Mouse (Mus musculus): ENCODE measurements around the gene Efnb3.

Efnb3 gene

GRCm38 (mm10) chr11:69582230-69582805 lies 22.3 kb upstream of the Efnb3 start:
- no peak for DNase-seq (ENCODE audit: low spot score in 2 of 2)

- no peak for DNase-seq (ENCODE audit: low spot score in 2 of 2)
Observed at GRCm38 (mm10) chr11:69581814-69582213, 21.8 kb upstream of the Efnb3 start.

GRCm38 (mm10) chr11:69581147-69581688 lies 21.2 kb upstream of the Efnb3 start:
- DNase-seq (ENCODE audit: low spot score in 2 of 2): peak; percentile 90 to 94

DNA sequence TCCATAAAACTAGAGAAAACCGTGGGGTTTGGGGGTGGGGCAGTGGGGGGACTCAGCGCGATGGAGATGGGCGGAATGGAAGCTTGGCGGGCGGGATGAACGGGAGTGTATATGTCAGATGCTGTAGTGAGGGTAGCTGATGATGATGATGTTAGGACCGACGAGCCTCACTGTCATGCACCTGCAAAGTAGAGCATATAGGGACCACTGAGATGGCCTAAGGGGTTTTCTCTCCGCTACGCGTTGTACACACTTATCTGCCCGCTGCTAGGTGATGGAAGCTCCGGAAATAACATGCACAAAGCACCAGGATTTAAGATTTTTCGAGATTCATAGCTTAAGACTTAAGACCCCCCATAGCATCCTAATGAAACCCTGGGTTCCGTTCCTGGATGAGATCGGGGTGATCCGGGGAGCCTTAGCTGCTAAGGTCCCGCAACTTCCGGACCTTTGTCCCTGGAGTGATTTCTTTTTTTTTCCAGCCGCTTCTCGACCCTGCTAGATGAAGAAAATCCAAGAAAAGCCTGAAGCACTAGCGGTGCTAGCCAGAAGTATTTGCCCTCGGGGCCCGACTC lies 20.7 kb upstream of the Efnb3 start:
- DNase-seq (ENCODE audit: low spot score in 2 of 2): no peak

DNA sequence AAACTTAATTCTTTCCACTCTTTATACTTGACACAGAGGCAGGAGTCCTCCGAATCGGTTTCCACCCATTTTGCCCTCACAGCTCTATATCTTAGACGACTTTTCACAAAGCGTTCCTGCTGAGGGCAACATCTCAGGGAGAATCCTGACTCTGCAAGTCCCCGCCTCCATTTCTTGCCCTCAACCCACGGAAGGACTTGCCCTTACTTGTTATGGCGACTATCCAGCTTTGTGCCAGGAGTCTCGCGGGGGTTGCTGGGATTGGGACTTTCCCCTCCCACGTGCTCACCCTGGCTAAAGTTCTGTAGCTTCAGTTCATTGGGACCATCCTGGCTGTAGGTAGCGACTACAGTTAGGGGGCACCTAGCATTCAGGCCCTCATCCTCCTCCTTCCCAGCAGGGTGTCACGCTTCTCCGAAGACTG lies 20.1 kb upstream of the Efnb3 start, which contains the start of the genes Wrap53 and Trp53:
Gene Wrap53 (minus strand): TSS at position 165 of the 424 bp plus-strand sequence.
Gene Trp53 (plus strand): TSS at position 269 of the 424 bp plus-strand sequence.
- peak; percentile 95 to 96 for DNase-seq (ENCODE audit: low spot score in 2 of 2)

GRCm38 (mm10) chr11:69579128-69580017 lies 19.4 kb upstream of the Efnb3 start:
- DNase-seq (ENCODE audit: low spot score in 2 of 2): peak; percentile 96 to 98

GRCm38 (mm10) chr11:69578301-69578700 lies 18.3 kb upstream of the Efnb3 start:
- DNase-seq (ENCODE audit: low spot score in 2 of 2): no peak

- DNase-seq (ENCODE audit: low spot score in 2 of 2): no peak
Observed at GRCm38 (mm10) chr11:69576307-69576706, 16.3 kb upstream of the Efnb3 start.

DNA sequence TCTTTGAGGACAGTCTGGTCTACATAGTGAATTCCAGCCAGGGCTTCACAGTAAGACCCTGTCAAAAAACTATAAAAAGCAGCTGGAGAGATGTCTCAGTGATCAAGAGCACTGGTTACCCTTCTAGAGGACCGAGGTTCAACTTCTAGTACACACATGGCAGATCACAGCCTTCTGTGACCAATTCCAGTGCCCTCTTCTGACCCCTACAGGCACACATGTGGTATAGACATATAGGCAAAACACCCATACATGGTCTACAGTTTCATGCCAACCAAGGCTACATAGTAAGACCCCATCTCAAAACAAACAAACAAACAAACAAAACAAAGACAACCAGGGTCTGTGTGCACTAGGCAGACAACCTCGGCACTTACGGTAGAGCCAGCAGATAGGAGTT lies 15.2 kb upstream of the Efnb3 start:
- DNase-seq (ENCODE audit: low spot score in 2 of 2): no peak

DNA sequence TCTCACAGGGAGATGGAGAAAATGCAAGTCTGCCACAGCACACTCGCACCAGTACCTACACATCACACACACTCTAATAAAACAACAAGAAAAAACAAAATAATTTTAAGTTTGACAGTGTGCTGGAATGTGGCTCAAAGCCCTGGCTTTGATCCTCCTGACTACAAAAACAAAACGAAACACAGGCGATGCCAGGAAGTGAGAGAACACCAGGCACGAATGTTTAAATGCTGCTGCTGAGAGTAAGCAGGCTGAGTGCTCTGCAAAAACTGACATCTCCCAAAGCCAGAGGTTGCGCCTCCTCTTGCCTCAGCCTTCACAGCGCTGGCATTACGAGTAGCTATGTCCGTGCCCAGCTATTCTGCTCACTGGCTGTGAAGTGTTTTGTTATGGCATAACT lies 5.1 kb upstream of the Efnb3 start:
- no peak for DNase-seq (ENCODE audit: low spot score in 2 of 2)

DNA sequence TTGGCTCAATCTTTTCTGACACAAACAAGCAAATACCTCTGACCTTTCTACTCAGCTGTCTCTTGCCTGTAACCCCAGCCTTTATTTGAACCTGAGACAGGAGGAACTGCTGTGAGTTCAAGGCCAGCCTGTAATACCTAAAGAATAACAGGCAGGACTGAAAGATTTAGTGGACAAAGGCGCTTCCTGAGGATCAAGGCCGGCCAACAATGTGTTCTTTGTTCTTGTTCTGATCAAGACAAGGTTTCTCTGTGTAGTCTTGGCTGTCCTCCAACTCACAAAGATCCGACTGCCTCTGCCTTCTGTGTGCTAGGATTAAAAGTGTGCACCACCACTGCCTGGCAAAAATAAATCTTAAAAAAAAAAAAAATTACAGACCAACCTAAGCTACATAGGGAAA lies 4.4 kb upstream of the Efnb3 start:
- no peak for DNase-seq (ENCODE audit: low spot score in 2 of 2)

- no peak for DNase-seq (ENCODE audit: low spot score in 2 of 2)
Observed at GRCm38 (mm10) chr11:69563373-69563772, 3.4 kb upstream of the Efnb3 start.

DNA sequence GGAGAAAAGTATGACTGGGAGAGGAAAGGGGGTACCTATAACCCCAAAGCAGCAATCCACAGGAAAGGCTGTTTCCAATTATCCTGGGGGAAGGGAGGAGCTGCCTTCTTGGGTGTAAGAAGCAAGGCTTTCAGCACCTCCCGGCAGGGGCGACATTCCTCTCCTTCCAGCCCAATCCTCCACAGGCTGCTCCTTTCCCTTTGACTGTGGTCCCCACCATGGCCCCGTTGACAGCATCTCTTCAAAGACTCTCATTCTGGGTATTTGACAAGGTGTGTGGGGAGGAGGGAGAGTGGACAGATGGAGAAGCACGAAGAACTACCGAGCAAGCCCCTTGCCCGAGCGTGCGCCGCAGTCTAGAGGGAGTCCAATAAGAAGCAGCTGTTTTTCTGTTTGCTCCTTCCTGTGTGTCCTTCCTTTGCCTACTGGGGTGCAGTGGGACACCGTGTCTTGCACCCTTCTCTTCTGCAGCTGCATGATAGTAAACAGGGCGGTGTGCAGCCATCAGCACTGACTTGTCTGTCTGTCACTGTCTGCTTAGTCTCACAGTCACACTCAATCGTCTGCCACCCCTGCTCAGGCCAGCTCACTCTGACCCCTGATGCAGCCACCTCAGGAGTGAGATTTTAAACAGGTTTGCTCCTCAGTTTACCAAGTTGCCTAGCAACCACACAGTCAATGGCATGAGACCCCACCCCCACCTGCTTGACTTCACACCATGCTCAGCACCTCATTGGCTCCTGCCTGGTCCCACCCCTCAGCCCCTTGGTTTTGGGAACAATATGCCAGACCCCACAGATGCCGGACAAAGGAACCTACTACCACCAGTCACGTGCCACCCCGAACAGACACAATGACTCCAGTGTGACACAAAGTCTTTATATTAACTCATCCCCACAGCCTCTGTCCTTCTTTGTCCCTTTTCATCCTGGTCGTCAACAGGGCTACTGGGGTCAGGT lies 1.2 kb upstream of the Efnb3 start:
- no peak for DNase-seq (ENCODE audit: low spot score in 2 of 2)

- DNase-seq (ENCODE audit: low spot score in 2 of 2): peak; percentile 62 to 72
Observed at GRCm38 (mm10) chr11:69559183-69559582, 822 bp downstream of the Efnb3 start.

GRCm38 (mm10) chr11:69558756-69559155 lies 1.2 kb downstream of the Efnb3 start:
- DNase-seq (ENCODE audit: low spot score in 2 of 2): no peak

- no peak for DNase-seq (ENCODE audit: low spot score in 2 of 2)
Observed at GRCm38 (mm10) chr11:69557381-69557958, 2.5 kb downstream of the Efnb3 start.

DNA sequence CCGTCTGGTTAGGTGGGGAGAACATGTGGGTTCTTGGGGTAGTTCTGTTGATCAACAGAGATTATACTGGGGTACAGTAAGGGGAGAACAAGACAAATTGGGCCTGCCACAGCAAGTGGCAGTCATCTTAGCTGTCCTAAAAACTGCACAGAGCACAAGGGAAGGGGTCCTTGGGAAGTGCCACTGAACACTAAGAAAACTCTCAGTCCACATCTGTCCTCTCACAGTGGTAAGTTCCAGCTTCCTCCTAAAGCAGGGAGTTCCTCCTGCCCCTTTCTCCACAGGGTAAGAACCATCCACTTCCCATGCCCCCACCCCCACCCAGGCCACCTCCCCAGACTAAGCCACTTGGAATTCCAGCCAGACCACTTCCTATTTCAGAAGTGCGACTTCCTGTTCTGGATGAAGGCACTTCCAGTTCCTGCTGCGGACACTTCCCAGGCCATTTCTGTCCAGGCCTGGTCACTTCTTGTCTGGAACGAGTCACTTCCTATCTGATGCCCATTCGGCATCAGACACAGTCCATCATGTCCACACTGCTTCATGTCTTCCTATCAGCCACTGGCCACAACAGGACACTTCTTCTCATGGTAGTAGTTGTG lies 5.4 kb downstream of the Efnb3 start:
- DNase-seq (ENCODE audit: low spot score in 2 of 2): peak in 1 of 2 experiments; percentile 38

DNA sequence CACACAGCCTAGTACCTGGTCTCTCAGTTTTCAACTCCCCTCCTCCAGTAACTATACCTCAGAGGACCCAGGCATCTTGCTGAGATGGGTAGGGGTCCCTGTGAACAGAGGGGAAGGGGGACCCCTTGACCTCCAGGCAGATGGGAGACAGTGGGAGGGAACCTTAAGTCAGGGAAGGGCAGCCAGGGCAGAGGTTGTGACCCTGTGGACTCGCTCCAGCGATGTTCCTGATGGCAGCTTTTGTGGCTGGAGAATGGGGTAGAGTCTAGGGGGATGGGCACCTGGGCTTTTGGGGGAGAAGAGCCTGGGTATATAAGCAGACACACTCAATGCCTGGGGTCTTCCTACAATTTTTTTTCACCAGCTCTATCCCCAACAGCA lies 6.7 kb downstream of the Efnb3 start:
- DNase-seq (ENCODE audit: low spot score in 2 of 2): no peak

DNA sequence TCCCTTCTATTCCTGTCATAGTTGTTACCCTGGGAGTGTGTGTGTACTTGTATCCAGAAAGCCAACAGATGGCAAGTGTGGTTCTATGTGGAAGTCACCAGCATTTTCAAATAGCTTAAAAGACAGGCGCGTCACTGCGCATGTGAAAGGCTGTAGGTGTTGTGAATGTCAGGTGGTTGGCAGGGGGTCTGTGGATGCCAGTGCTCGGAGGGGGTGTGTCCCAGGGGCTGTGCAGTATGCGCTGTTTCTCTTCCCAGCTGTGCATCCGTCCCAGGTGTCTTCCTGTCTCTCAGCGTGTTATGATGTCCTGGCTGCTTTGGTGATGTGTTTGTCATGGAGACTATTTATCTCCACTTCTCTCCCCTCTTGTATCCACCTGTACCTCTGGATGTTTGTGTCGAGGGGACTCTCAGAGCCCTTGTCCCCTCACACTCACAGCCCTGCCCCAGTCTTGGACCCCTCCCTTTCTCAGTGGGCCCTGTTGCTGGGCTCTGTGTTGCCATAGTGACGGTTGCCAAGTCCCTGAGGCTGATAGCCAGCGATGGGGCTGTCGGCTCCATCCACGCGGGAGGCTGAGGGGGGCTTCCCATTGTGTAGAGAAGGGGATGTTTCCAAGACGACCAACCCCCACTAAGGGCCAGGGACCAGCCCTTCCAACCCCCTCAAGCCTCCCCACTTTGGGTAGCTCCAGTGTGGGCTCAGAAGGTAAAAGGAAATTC lies 7.2 kb downstream of the Efnb3 start:
- no peak for DNase-seq (ENCODE audit: low spot score in 2 of 2)

GRCm38 (mm10) chr11:69551310-69551709 lies 8.7 kb downstream of the Efnb3 start:
- no peak for DNase-seq (ENCODE audit: low spot score in 2 of 2)

Data from heart, adult 9 months (tissue).